Mouse (Mus musculus) midbrain, embryonic 12.5 days (tissue): Measurements from ENCODE around the gene Cxcr5. TPM values are rescaled to one million over a fixed set of nuclear protein-coding genes. Genes with fewer than 3 reads are reported as not detected.

ENCODE experiments used
- ATAC-seq: fragments of 200-750 bp; cut with Nextera tagmentation; 2 replicates; pipeline ENCODE4 v1.8.0; 2017; ENCODE audit warnings: low read depth, moderate TSS enrichment, moderate library complexity; ENCODE audit not compliant: low FRiP score
- H3K27ac ChIP-seq: fragments of 300-500 bp; sonication (generic); replicated peaks from 2 replicates; pipeline ENCODE4 v1.5.1; 2016; ENCODE audit warnings: mild to moderate bottlenecking
- H3K27me3 ChIP-seq: fragments of 300-500 bp; sonication (generic); 2 replicates; pipeline ENCODE4 v1.6.1; 2016; ENCODE audit warnings: mild to moderate bottlenecking
- H3K36me3 ChIP-seq: fragments of 300-500 bp; sonication (generic); 2 replicates; pipeline ENCODE4 v1.6.1; 2016
- H3K4me1 ChIP-seq: fragments of 300-500 bp; sonication (generic); 2 replicates; pipeline ENCODE4 v1.6.1; 2016
- H3K4me2 ChIP-seq: fragments of 300-500 bp; sonication (generic); replicated peaks from 2 replicates; pipeline ENCODE4 v1.6.1; 2016; ENCODE audit warnings: mild to moderate bottlenecking, moderate library complexity
- H3K4me3 ChIP-seq: fragments of 300-500 bp; sonication (generic); 2 replicates; pipeline ENCODE4 v1.5.1; 2016; ENCODE audit warnings: mild to moderate bottlenecking
- H3K9ac ChIP-seq: fragments of 300-500 bp; sonication (generic); replicated peaks from 2 replicates; pipeline ENCODE4 v1.6.1; 2016; ENCODE audit warnings: mild to moderate bottlenecking, moderate library complexity
- H3K9me3 ChIP-seq: fragments of 300-500 bp; sonication (generic); 2 replicates; pipeline ENCODE4 v1.6.1; 2016; ENCODE audit warnings: mild to moderate bottlenecking
- WGBS: fragments of 180-500 bp; shearing (Covaris S2); methylation state at CpG from one replicate; pipeline ENCODE4 v1.1.7; 2016; 5-methylcytosine and 5-hydroxymethylcytosine counted together
- polyA plus RNA-seq: library from polyadenylated mRNA; unstranded; fragments of >200 nt; fragmentation: Nextera tagmentation; extraction: Ambion mirVana; gene quantifications from 2 replicates; pipeline ENCODE4 v1.2.1, GENCODE M21; 2016

Cxcr5 gene
- polyA plus RNA-seq, 1 experiment from 2014 or later, result not detected

GRCm38 (mm10) chr9:44562936-44563335 lies 1.3 kb upstream of the Cxcr5 start:
- Histone ChIP-seq H3K36me3 (no peaks in the 10 kb centered on the region), H3K27me3 (no peaks in the 10 kb centered on the region), H3K4me3 (no peak overlapping the region), H3K9me3 (no peaks in the 10 kb centered on the region), H3K27ac (no peak overlapping the region), H3K4me2 (no peak overlapping the region), H3K9ac (no peak overlapping the region), H3K4me1 (peaks cover 6% of the 10 kb centered on the region; the same call in 1 of the 2 replicates)
- WGBS, result 57% methylated on average over 12 of the region's 12 CpGs
- ATAC-seq, result no peak

- H3K9ac ChIP-seq, result no peak overlapping the region
- no peak for ATAC-seq
- H3K27me3 ChIP-seq, result no peaks in the 10 kb centered on the region
- no peak overlapping the region for H3K4me3 ChIP-seq
- 87% methylated on average over 8 of the region's 8 CpGs for WGBS
- H3K27ac ChIP-seq, result no peak overlapping the region
- no peaks in the 10 kb centered on the region; the same call in 1 of the 2 replicates for H3K9me3 ChIP-seq
- no peak overlapping the region for H3K4me2 ChIP-seq
- H3K36me3 ChIP-seq, result no peaks in the 10 kb centered on the region
- no peaks in the 10 kb centered on the region for H3K4me1 ChIP-seq
Measured at GRCm38 (mm10) chr9:44552161-44552560, 9.5 kb downstream of the Cxcr5 start.

GRCm38 (mm10) chr9:44551138-44551537 lies 10.5 kb downstream of the Cxcr5 start:
- H3K9me3 ChIP-seq, result no peaks in the 10 kb centered on the region; the same call in 1 of the 2 replicates
- no peaks in the 10 kb centered on the region for H3K36me3 ChIP-seq
- H3K4me3 ChIP-seq, result no peak overlapping the region
- no peaks in the 10 kb centered on the region for H3K27me3 ChIP-seq
- no peak for ATAC-seq
- H3K4me1 ChIP-seq, result no peaks in the 10 kb centered on the region
- no peak overlapping the region for H3K27ac ChIP-seq
- 91% methylated on average over 10 of the region's 10 CpGs for WGBS
- no peak overlapping the region for H3K9ac ChIP-seq
- H3K4me2 ChIP-seq, result no peak overlapping the region

- no peak for ATAC-seq
- no peak overlapping the region for H3K9ac ChIP-seq
- no peaks in the 10 kb centered on the region for H3K27me3 ChIP-seq
- H3K36me3 ChIP-seq, result no peaks in the 10 kb centered on the region
- WGBS, result 94% methylated on average over 8 of the region's 8 CpGs
- no peaks in the 10 kb centered on the region; the same call in 1 of the 2 replicates for H3K9me3 ChIP-seq
- H3K4me1 ChIP-seq, result no peaks in the 10 kb centered on the region
- no peak overlapping the region for H3K4me2 ChIP-seq
- no peak overlapping the region for H3K4me3 ChIP-seq
- no peak overlapping the region for H3K27ac ChIP-seq
Measured at GRCm38 (mm10) chr9:44548412-44549152, 13.1 kb downstream of the Cxcr5 start.

- H3K27ac ChIP-seq, result no peak overlapping the region
- no peaks in the 10 kb centered on the region for H3K4me1 ChIP-seq
- H3K4me3 ChIP-seq, result no peak overlapping the region
- no peaks in the 10 kb centered on the region for H3K36me3 ChIP-seq
- H3K9me3 ChIP-seq, result no peaks in the 10 kb centered on the region; the same call in 1 of the 2 replicates
- no peak for ATAC-seq
- no peak overlapping the region for H3K9ac ChIP-seq
- 79% methylated on average over 3 of the region's 3 CpGs for WGBS
- no peaks in the 10 kb centered on the region for H3K27me3 ChIP-seq
- no peak overlapping the region for H3K4me2 ChIP-seq
Measured at GRCm38 (mm10) chr9:44544986-44545385, 16.7 kb downstream of the Cxcr5 start.

- no peaks in the 10 kb centered on the region for H3K36me3 ChIP-seq
- H3K9ac ChIP-seq, result no peak overlapping the region
- no peak overlapping the region for H3K4me2 ChIP-seq
- H3K4me3 ChIP-seq, result no peak overlapping the region
- no peak overlapping the region for H3K27ac ChIP-seq
- no peaks in the 10 kb centered on the region for H3K9me3 ChIP-seq
- 92% methylated on average over 4 of the region's 4 CpGs for WGBS
- no peaks in the 10 kb centered on the region for H3K4me1 ChIP-seq
- no peak for ATAC-seq
- H3K27me3 ChIP-seq, result no peaks in the 10 kb centered on the region
Measured at GRCm38 (mm10) chr9:44542364-44542763, 19.3 kb downstream of the Cxcr5 start.

GRCm38 (mm10) chr9:44540676-44541075 lies 21.0 kb downstream of the Cxcr5 start:
- no peak for ATAC-seq
- H3K27me3 ChIP-seq, result no peaks in the 10 kb centered on the region
- H3K4me2 ChIP-seq, result no peak overlapping the region
- H3K4me3 ChIP-seq, result no peak overlapping the region
- no peaks in the 10 kb centered on the region for H3K36me3 ChIP-seq
- H3K9me3 ChIP-seq, result no peaks in the 10 kb centered on the region
- WGBS, result 85% methylated on average over 3 of the region's 3 CpGs
- H3K4me1 ChIP-seq, result no peaks in the 10 kb centered on the region
- H3K27ac ChIP-seq, result no peak overlapping the region
- H3K9ac ChIP-seq, result no peak overlapping the region

- no peaks in the 10 kb centered on the region for H3K4me1 ChIP-seq
- no peak overlapping the region for H3K4me2 ChIP-seq
- H3K4me3 ChIP-seq, result no peak overlapping the region
- WGBS, result 69% methylated on average over 2 of the region's 2 CpGs
- no peak overlapping the region for H3K27ac ChIP-seq
- no peak overlapping the region for H3K9ac ChIP-seq
- no peaks in the 10 kb centered on the region for H3K27me3 ChIP-seq
- H3K36me3 ChIP-seq, result no peaks in the 10 kb centered on the region
- H3K9me3 ChIP-seq, result no peaks in the 10 kb centered on the region
- no peak for ATAC-seq
Measured at GRCm38 (mm10) chr9:44539816-44540421, 21.8 kb downstream of the Cxcr5 start.

GRCm38 (mm10) chr9:44537625-44538301 lies 23.9 kb downstream of the Cxcr5 start:
- Histone ChIP-seq H3K4me3 (no peak overlapping the region), H3K27ac (no peak overlapping the region), H3K36me3 (no peaks in the 10 kb centered on the region), H3K27me3 (no peaks in the 10 kb centered on the region), H3K9ac (no peak overlapping the region), H3K4me1 (no peaks in the 10 kb centered on the region), H3K4me2 (no peak overlapping the region), H3K9me3 (no peaks in the 10 kb centered on the region)
- 79% methylated on average over 19 of the region's 19 CpGs for WGBS
- ATAC-seq, result no peak

GRCm38 (mm10) chr9:44532991-44533580 lies 28.6 kb downstream of the Cxcr5 start:
- Histone ChIP-seq H3K27me3 (no peaks in the 10 kb centered on the region), H3K4me1 (no peaks in the 10 kb centered on the region), H3K36me3 (no peaks in the 10 kb centered on the region), H3K4me3 (no peak overlapping the region), H3K4me2 (no peak overlapping the region), H3K9ac (no peak overlapping the region), H3K9me3 (no peaks in the 10 kb centered on the region), H3K27ac (no peak overlapping the region)
- WGBS, result 84% methylated on average over 6 of the region's 6 CpGs
- ATAC-seq, result no peak

- Histone ChIP-seq H3K4me3 (no peak overlapping the region), H3K27ac (no peak overlapping the region), H3K4me1 (no peaks in the 10 kb centered on the region), H3K27me3 (no peaks in the 10 kb centered on the region), H3K9me3 (no peaks in the 10 kb centered on the region), H3K36me3 (no peaks in the 10 kb centered on the region), H3K4me2 (no peak overlapping the region), H3K9ac (no peak overlapping the region)
- no peak for ATAC-seq
- 85% methylated on average over 8 of the region's 8 CpGs for WGBS
Measured at GRCm38 (mm10) chr9:44528340-44528739, 33.3 kb downstream of the Cxcr5 start.
